Mouse (Mus musculus) lung, postnatal 0 days (tissue): ENCODE measurements around the gene Dlgap3. TPM values are rescaled to one million over a fixed set of nuclear protein-coding genes. Genes with fewer than 3 reads are reported as not detected.

Source experiments
- ATAC-seq: fragments of 200-750 bp; cut with Nextera tagmentation; 2 replicates; pipeline ENCODE4 v1.8.0; 2017; ENCODE audit warnings: moderate library complexity
- DNase-seq: peaks from one replicate; pipeline ENCODE4 v3.0.0-alpha.2; 2016; ENCODE audit warnings: low spot score
- H3K27ac ChIP-seq: fragments of 300-500 bp; sonication (generic); 2 replicates; pipeline ENCODE4 v1.5.1; 2014; ENCODE audit warnings: antibody characterized with exemption, mild to moderate bottlenecking, low read length, mixed read lengths
- H3K27me3 ChIP-seq: fragments of 300-500 bp; sonication (generic); replicated peaks from 2 replicates; pipeline ENCODE4 v1.6.1; 2014; ENCODE audit warnings: low read length, mixed read lengths; ENCODE audit not compliant: insufficient read depth
- H3K36me3 ChIP-seq: fragments of 300-500 bp; sonication (generic); 2 replicates; pipeline ENCODE4 v1.6.1; 2014; ENCODE audit warnings: low read length, mixed read lengths; ENCODE audit not compliant: insufficient read depth
- H3K4me1 ChIP-seq: fragments of 300-500 bp; sonication (generic); 2 replicates; pipeline ENCODE4 v1.6.1; 2014; ENCODE audit warnings: antibody characterized with exemption, low read depth, low read length, mixed read lengths; ENCODE audit not compliant: insufficient read depth
- H3K4me2 ChIP-seq: fragments of 300-500 bp; sonication (generic); replicated peaks from 2 replicates; pipeline ENCODE4 v1.6.1; 2014; ENCODE audit warnings: low read depth, mild to moderate bottlenecking, low read length, moderate library complexity, mixed read lengths
- H3K4me3 ChIP-seq: fragments of 300-500 bp; sonication (generic); 2 replicates; pipeline ENCODE4 v1.5.1; 2014; ENCODE audit warnings: low read depth, low read length
- H3K9ac ChIP-seq: fragments of 300-500 bp; sonication (generic); replicated peaks from 2 replicates; pipeline ENCODE4 v1.6.1; 2014; ENCODE audit warnings: low read depth, mild to moderate bottlenecking
- H3K9me3 ChIP-seq: fragments of 300-500 bp; sonication (generic); 2 replicates; pipeline ENCODE4 v1.6.1; 2016; ENCODE audit warnings: low read length, mixed read lengths
- CTCF ChIP-seq: IDR thresholded peaks from 2 replicates; pipeline ENCODE4 v1.5.1; 2016; ENCODE audit warnings: antibody characterized with exemption, mild to moderate bottlenecking
- EP300 ChIP-seq: IDR thresholded peaks from 2 replicates; pipeline ENCODE4 v1.6.1; 2016; ENCODE audit warnings: antibody characterized with exemption, mild to moderate bottlenecking, control low read depth
- WGBS: fragments of 180-500 bp; shearing (Covaris S2); extraction: QIAGEN DNeasy Blood & Tissue Kit; methylation state at CpG from one replicate; pipeline ENCODE4 v1.1.7; 2014; 5-methylcytosine and 5-hydroxymethylcytosine counted together
- polyA plus RNA-seq: library from polyadenylated mRNA; unstranded; fragments of >200 nt; fragmentation: Nextera tagmentation; extraction: Ambion mirVana; gene quantifications from 2 replicates; pipeline ENCODE4 v1.2.1, GENCODE M21; 2015

Gene Dlgap3
- polyA plus RNA-seq, 1 experiment from 2014 or later = 0.10 TPM

DNA sequence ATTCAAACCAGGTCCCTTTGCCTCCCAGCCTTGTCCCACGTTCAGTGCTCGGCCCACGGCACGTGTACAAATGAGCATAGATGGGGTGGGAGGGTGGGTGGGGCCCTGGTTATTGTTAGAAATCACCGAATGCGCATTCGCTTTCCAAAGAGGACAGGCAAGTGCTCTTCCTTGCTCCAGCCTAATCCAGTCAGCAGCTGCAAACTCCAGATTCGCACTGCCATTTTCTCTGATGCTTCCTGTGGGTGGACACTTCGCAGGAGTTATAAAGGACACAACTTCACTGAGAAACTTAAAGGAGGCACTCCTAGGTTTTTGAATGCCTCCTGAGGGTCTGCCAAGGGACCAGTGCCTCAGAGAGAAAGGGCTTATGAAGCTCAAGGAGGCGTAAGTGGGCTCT is 68.3 kb downstream of the Dlgap3 start:
- 57% methylated on average over 10 of the region's 10 CpGs for WGBS
- no peaks in the 10 kb centered on the region for H3K27me3 ChIP-seq
- H3K9me3 ChIP-seq = no peaks in the 10 kb centered on the region
- H3K4me3 ChIP-seq = no peak overlapping the region
- TF ChIP-seq CTCF (no peak), EP300 (no peak)
- no peak overlapping the region for H3K27ac ChIP-seq
- no peak overlapping the region for H3K9ac ChIP-seq
- DNase-seq (no peak), ATAC-seq (no peak)
- no peak overlapping the region for H3K4me2 ChIP-seq
- H3K4me1 ChIP-seq = peaks cover 5% of the 10 kb centered on the region; the same call in 1 of the 2 replicates
- H3K36me3 ChIP-seq = no peaks in the 10 kb centered on the region

DNA sequence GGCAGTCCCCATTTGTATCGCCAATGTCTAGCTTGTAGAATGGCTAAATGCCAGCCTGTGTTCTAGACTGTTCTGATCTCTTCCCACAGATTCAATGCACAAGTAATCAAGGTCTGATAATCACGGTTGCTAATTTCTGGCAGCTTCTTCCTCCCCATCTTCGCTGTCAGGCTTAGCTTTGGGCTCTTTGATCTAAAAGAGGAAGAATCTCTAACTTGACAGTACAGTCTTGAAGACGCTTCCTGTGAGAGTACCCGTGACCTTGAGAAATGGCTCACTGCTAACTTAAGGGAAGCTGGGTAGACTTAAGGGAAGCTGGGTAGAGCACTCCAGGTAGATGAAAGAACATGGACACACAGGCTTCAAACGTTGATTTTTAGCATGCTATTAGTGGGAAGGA is 73.7 kb downstream of the Dlgap3 start:
- Histone ChIP-seq H3K27ac (no peak overlapping the region), H3K36me3 (no peaks in the 10 kb centered on the region), H3K9me3 (no peaks in the 10 kb centered on the region), H3K4me2 (no peak overlapping the region), H3K27me3 (no peaks in the 10 kb centered on the region), H3K9ac (no peak overlapping the region), H3K4me1 (peaks cover 8% of the 10 kb centered on the region), H3K4me3 (no peak overlapping the region)
- WGBS = 44% methylated on average over 6 of the region's 6 CpGs
- no peak for TF ChIP-seq CTCF
- TF ChIP-seq EP300 = no peak
- DNase-seq (no peak), ATAC-seq (no peak)

DNA sequence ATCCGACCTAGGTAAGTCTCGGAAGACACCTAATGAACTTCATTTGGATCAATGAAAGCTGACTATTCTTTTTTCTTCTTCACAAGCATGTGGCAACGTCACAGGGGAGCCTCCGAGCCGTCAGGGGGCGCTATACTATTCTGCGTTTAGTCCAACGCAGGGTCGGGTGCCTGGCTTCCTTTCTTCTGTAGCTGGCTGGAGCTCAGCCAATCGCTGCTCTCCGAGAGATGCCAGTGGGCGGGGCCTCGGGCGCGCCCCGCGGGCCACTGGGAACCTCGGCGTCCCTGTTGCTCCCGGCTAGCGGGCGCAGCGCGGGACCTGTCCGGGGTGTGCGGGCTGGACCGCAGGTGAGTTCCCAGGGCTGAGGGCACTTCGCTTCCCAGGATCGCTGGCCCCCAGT is 74.5 kb downstream of the Dlgap3 start, which contains the start of gene Smim12:
TSS of gene Smim12 (plus strand) at position 233 of the 400 bp plus-strand sequence.
- H3K9me3 ChIP-seq = no peaks in the 10 kb centered on the region
- peaks cover 8% of the 10 kb centered on the region for H3K4me1 ChIP-seq
- H3K27ac ChIP-seq = peak within 1 kb of the TSS; percentile 39; the same call in 1 of the 2 replicates
- no peaks in the 10 kb centered on the region for H3K36me3 ChIP-seq
- WGBS = under 1% methylated on average over 28 of the region's 29 CpGs
- peak; percentile 99 for DNase-seq
- no peaks in the 10 kb centered on the region for H3K27me3 ChIP-seq
- peak; percentile 99 for ATAC-seq
- H3K9ac ChIP-seq = peak within 1 kb of the TSS; percentile 91
- H3K4me2 ChIP-seq = peak within 1 kb of the TSS; percentile 91
- peak within 1 kb of the TSS; percentile 98 for H3K4me3 ChIP-seq
- TF ChIP-seq EP300 (no peak), CTCF (peak; percentile 93)

DNA sequence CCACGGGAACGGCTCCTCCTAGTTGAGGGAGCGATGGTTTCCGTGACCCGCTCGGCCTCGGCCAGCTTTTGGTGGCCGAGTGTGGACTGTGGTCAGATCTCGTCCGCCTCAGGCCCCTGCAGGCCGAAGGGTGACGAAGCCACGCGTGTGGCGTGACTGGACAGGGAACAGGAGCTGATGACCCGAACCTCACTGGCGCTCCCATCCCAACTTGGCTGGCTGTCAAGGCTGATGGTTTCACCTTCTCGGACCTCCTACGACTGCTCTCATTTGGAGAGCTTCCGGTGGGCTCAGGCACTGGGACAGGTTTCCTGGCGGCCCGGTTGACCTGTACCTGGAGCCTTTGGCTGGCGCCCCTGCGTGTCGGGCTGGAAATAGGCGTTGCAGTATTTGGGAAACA is 74.9 kb downstream of the Dlgap3 start:
- ATAC-seq = peak; percentile 72
- peak overlapping the region; percentile 91 for H3K4me2 ChIP-seq
- peak overlapping the region; percentile 91 for H3K9ac ChIP-seq
- no peaks in the 10 kb centered on the region for H3K36me3 ChIP-seq
- peak; percentile 49 for DNase-seq
- peak overlapping the region; percentile 98 for H3K4me3 ChIP-seq
- H3K27ac ChIP-seq = peak overlapping the region; percentile 39; the same call in 1 of the 2 replicates
- no peaks in the 10 kb centered on the region for H3K9me3 ChIP-seq
- WGBS = 1% methylated on average over 26 of the region's 26 CpGs
- H3K4me1 ChIP-seq = peaks cover 8% of the 10 kb centered on the region
- no peak for TF ChIP-seq EP300
- no peak for TF ChIP-seq CTCF
- no peaks in the 10 kb centered on the region for H3K27me3 ChIP-seq

DNA sequence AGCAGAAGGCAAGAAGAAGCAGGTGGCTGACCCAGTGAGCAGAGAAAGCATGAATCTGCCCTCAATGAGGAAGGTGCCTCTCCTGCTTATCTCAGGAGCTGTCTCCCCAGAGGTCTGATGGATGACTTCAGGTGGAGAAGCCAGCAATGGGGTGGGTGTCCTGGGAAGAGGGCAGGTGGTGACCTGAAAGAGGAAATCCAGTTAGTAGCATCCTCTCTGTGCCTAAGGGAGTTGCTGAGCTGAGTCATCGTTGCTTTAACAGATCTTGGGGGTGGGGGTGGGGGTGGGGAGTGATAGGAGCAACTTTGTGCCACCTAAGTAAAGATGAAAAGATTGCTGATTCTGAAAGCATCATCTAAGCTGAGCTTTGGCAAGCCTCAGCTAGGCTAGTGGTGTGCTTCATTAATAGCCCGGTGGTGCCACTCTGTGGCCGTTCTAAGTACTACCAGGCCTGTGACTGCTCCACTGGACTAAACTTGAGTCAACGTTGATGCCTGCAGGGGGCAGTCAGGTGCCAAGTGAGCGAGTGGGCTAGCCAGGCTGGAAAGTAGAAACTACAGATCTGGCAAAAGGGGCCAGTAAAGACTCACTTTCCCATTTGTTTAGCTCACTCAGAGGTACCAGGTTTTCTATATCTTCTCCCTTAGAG is 80.8 kb downstream of the Dlgap3 start:
- H3K27me3 ChIP-seq = no peaks in the 10 kb centered on the region
- no peaks in the 10 kb centered on the region for H3K9me3 ChIP-seq
- TF ChIP-seq EP300 (0 out of 2 replicates have a peak, but pooled peaks have one; percentile 10), CTCF (peak; percentile 98)
- DNase-seq (peak; percentile 94), ATAC-seq (peak; percentile 90)
- H3K9ac ChIP-seq = no peak overlapping the region
- H3K4me2 ChIP-seq = no peak overlapping the region
- H3K27ac ChIP-seq = no peak overlapping the region
- H3K36me3 ChIP-seq = no peaks in the 10 kb centered on the region
- H3K4me1 ChIP-seq = no peaks in the 10 kb centered on the region
- WGBS = 5% methylated on average over 5 of the region's 5 CpGs
- H3K4me3 ChIP-seq = no peak overlapping the region

DNA sequence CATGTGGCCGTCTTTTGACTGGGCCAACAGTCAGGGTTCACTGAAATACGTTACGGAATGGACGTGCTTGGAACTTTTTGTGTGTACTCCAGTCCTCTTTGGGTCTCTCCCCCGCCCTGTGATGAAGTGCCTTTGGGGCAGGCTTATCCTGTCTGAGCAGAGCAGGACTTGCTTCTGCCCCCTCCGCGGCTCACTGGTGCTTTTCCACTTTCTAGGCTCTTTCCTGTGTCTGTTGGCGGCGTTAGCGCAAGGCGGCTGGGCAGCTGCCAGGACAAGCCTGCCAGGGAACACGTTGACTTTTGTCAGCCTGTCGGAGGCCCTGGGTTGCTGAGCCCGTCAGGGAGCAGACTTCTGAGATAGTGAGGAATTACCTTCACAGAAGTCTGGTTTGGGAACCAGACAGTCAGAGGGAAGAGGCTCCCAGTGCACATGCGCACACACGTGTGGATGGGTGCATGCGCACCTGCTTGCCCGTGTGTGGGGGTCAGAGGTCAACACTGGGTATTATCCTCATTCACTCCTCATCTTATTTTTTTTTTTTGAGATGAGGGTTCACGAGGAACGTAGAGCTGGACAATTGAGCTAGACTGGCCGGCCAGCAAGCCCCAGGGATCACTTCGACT is 83.1 kb downstream of the Dlgap3 start:
- DNase-seq (peak; percentile 68), ATAC-seq (peak; percentile 73)
- peak; percentile 15; the same call in 1 of the 2 replicates for TF ChIP-seq CTCF
- 0 out of 2 replicates have a peak, but pooled peaks have one; percentile 22 for TF ChIP-seq EP300
- 0 out of 2 replicates have a peak overlapping the region, but pooled peaks have one; percentile 0 for H3K4me2 ChIP-seq
- H3K27me3 ChIP-seq = no peaks in the 10 kb centered on the region
- H3K36me3 ChIP-seq = no peaks in the 10 kb centered on the region
- H3K4me1 ChIP-seq = peaks cover 4% of the 10 kb centered on the region; the same call in 1 of the 2 replicates
- peak overlapping the region; percentile 16; the same call in 1 of the 2 replicates for H3K27ac ChIP-seq
- WGBS = 33% methylated on average over 22 of the region's 22 CpGs
- no peaks in the 10 kb centered on the region for H3K9me3 ChIP-seq
- H3K4me3 ChIP-seq = no peak overlapping the region
- no peak overlapping the region for H3K9ac ChIP-seq
